11 mouse cellular contexts compared by ENCODE assay signal in genomic region chr9:121333559-121333958, GRCm38 (mm10). TPM values are rescaled to one million over a fixed set of nuclear protein-coding genes. Genes with fewer than 3 reads are reported as not detected.
DNase-seq lines count a peak whose midpoint lies in the region; ATAC-seq and TF ChIP-seq lines count a peak whose summit lies in the region.
"Had no signal": no experiment of that assay in that cellular context is flagged by ENCODE, and none has a peak within 500 bp of the region (broad histone marks: within the 10 kb centered on the region; RNA-seq: fewer than 3 reads in every experiment).

No protein-coding gene starts in this region.

- DNase-seq in layer of hippocampus, adult 2 months (ENCODE audit: low spot score in 2 of 2): no peak
- DNase-seq in layer of hippocampus, adult 18-20 months (ENCODE audit: low spot score in 2 of 2): no peak
- DNase-seq in hindbrain, embryonic 14.5 days (ENCODE audit: low spot score): no peak
- no peak for DNase-seq in thymus, adult 2 months
- no peak for DNase-seq in B cell, adult 2 months
- no peak for DNase-seq in gastrocnemius, postnatal 14 days
- DNase-seq: liver; lung, postnatal 14 days had no signal

- no peak for TF ChIP-seq CTCF in layer of hippocampus, adult 2 months (conservative IDR thresholded peaks at IDR 0.05)
- TF ChIP-seq CTCF in thymus, adult 2 months (IDR thresholded peaks at IDR 0.05; ENCODE audit: borderline replicate concordance, control insufficient read depth, extremely low read depth, insufficient read depth, low read length, poor library complexity): no peak

- H3K4me3 ChIP-seq in layer of hippocampus, adult 2 months: no peak overlapping the region
- H3K4me3 ChIP-seq in forebrain, embryonic 12.5 days (replicated peaks): no peak overlapping the region
- no peak overlapping the region for H3K4me3 ChIP-seq in hindbrain, embryonic 14.5 days (replicated peaks; ENCODE audit: low read length)
- no peak overlapping the region for H3K4me3 ChIP-seq in neural tube, embryonic 14.5 days (ENCODE audit: low read depth, low read length)
- no peak overlapping the region for H3K4me3 ChIP-seq in thymus, adult 2 months (ENCODE audit: control insufficient read depth, insufficient read depth, low read length)

- WGBS in forebrain, embryonic 12.5 days: 70% methylated on average over 5 of the region's 5 CpGs
- 65% methylated on average over 5 of the region's 5 CpGs for WGBS in hindbrain, embryonic 14.5 days
- 79% methylated on average over 5 of the region's 5 CpGs for WGBS in neural tube, embryonic 14.5 days
- 94% methylated on average over 5 of the region's 5 CpGs for WGBS in thymus, adult 2 months

- no peaks in the 10 kb centered on the region for H3K9me3 ChIP-seq in forebrain, embryonic 12.5 days
- H3K9me3 ChIP-seq in hindbrain, embryonic 14.5 days (ENCODE audit: control insufficient read depth, low read length): no peaks in the 10 kb centered on the region
- H3K9me3 ChIP-seq in neural tube, embryonic 14.5 days (ENCODE audit: control insufficient read depth, low read length): no peaks in the 10 kb centered on the region

- ATAC-seq in forebrain, embryonic 12.5 days (ENCODE audit: low FRiP score): no peak
- ATAC-seq in hindbrain, embryonic 14.5 days (ENCODE audit: low FRiP score): no peak
- ATAC-seq in neural tube, embryonic 14.5 days (ENCODE audit: low read depth): no peak
- ATAC-seq: activated CD4-positive, CD25-positive, alpha-beta regulatory T cell, adult 4 months had no signal

- no peak overlapping the region for H3K4me2 ChIP-seq in forebrain, embryonic 12.5 days
- no peak overlapping the region for H3K4me2 ChIP-seq in hindbrain, embryonic 14.5 days (replicated peaks)
- H3K4me2 ChIP-seq in neural tube, embryonic 14.5 days (ENCODE audit: low read depth, low read length): no peak overlapping the region

- no peak for TF ChIP-seq POLR2A in thymus, adult 2 months (IDR thresholded peaks at IDR 0.05; ENCODE audit: control insufficient read depth, extremely low read depth, insufficient read depth, low read length, poor library complexity)

- no peaks in the 10 kb centered on the region for H3K27me3 ChIP-seq in forebrain, embryonic 12.5 days
- H3K27me3 ChIP-seq in hindbrain, embryonic 14.5 days (ENCODE audit: control insufficient read depth, insufficient read depth, low read length): no peaks in the 10 kb centered on the region
- H3K27me3 ChIP-seq in neural tube, embryonic 14.5 days (ENCODE audit: control insufficient read depth, insufficient read depth, low read length): no peaks in the 10 kb centered on the region
- no peaks in the 10 kb centered on the region for H3K27me3 ChIP-seq in thymus, adult 2 months (ENCODE audit: control insufficient read depth, insufficient read depth, low read length)

- H3K36me3 ChIP-seq in forebrain, embryonic 12.5 days (replicated peaks): peaks cover 2% of the 10 kb centered on the region; the same call in 1 of the 2 replicates
- no peaks in the 10 kb centered on the region for H3K36me3 ChIP-seq in hindbrain, embryonic 14.5 days (replicated peaks; ENCODE audit: control insufficient read depth, insufficient read depth)
- H3K36me3 ChIP-seq in neural tube, embryonic 14.5 days (ENCODE audit: control insufficient read depth, insufficient read depth, low read length): no peaks in the 10 kb centered on the region
- H3K36me3 ChIP-seq in thymus, adult 2 months (ENCODE audit: control insufficient read depth, insufficient read depth, low read length): no peaks in the 10 kb centered on the region

- H3K9ac ChIP-seq in forebrain, embryonic 12.5 days: no peak overlapping the region
- no peak overlapping the region for H3K9ac ChIP-seq in hindbrain, embryonic 14.5 days
- no peak overlapping the region for H3K9ac ChIP-seq in neural tube, embryonic 14.5 days (replicated peaks; ENCODE audit: low read depth, low read length)

- peak overlapping the region; percentile 81 for H3K27ac ChIP-seq in layer of hippocampus, adult 2 months
- peak overlapping the region; percentile 97 for H3K27ac ChIP-seq in forebrain, embryonic 12.5 days
- peak overlapping the region; percentile 86 for H3K27ac ChIP-seq in hindbrain, embryonic 14.5 days
- peak overlapping the region; percentile 78 for H3K27ac ChIP-seq in neural tube, embryonic 14.5 days (ENCODE audit: low read depth, low read length)
- no peak overlapping the region for H3K27ac ChIP-seq in thymus, adult 2 months (ENCODE audit: control insufficient read depth, insufficient read depth, low read length)

- peaks cover 86% of the 10 kb centered on the region for H3K4me1 ChIP-seq in forebrain, embryonic 12.5 days
- H3K4me1 ChIP-seq in hindbrain, embryonic 14.5 days (replicated peaks; ENCODE audit: control insufficient read depth, insufficient read depth, low read length): peaks cover 50% of the 10 kb centered on the region
- peaks cover 27% of the 10 kb centered on the region for H3K4me1 ChIP-seq in neural tube, embryonic 14.5 days (ENCODE audit: control insufficient read depth, insufficient read depth, low read length)
- H3K4me1 ChIP-seq in thymus, adult 2 months (replicated peaks; ENCODE audit: control insufficient read depth, insufficient read depth, low read length): peaks cover 52% of the 10 kb centered on the region

- intact Hi-C loops in gastrocnemius, postnatal 14 days (cut with DNase I; ENCODE audit: low total_unique reads): no loop called here

RNA-seq across cellular contexts. Expression of gene Trak1, which starts 36.3 kb away (rescaled TPM):
- total RNA-seq in layer of hippocampus, adult 2 months (2021): 100 to 1,000 TPM; 255 to 260 TPM
- total RNA-seq in layer of hippocampus, adult 18-20 months (2021): 100 to 1,000 TPM; 228 to 237 TPM
- 41.2 and 45.3 TPM in 2 replicates for polyA plus RNA-seq in forebrain, embryonic 12.5 days (2016; fragmentation: Nextera tagmentation; extraction: Ambion mirVana)
- polyA plus RNA-seq in hindbrain, embryonic 14.5 days (2014; fragmentation: Nextera tagmentation; extraction: Ambion mirVana): 63.0 and 65.9 TPM in 2 replicates
- 58.6 and 60.0 TPM in 2 replicates for polyA plus RNA-seq in neural tube, embryonic 14.5 days (2014; fragmentation: Nextera tagmentation; extraction: Ambion mirVana)
- polyA plus RNA-seq in thymus, adult 2 months (2012; rRNA removed): 96.5 and 103 TPM in 2 replicates
- 100 to 1,000 TPM; 167 to 178 TPM for total RNA-seq in gastrocnemius, postnatal 14 days (2021)

RNA-seq across cellular contexts. Expression of gene Ulk4, which starts 56.6 kb away (rescaled TPM):
- 1 to 10 TPM; 9.5 to 9.9 TPM for total RNA-seq in layer of hippocampus, adult 2 months (2021)
- 1 to 10 TPM; 7.7 to 8.3 TPM for total RNA-seq in layer of hippocampus, adult 18-20 months (2021)
- polyA plus RNA-seq in forebrain, embryonic 12.5 days (2016; fragmentation: Nextera tagmentation; extraction: Ambion mirVana): 179 and 182 TPM in 2 replicates
- 50.0 and 65.6 TPM in 2 replicates for polyA plus RNA-seq in hindbrain, embryonic 14.5 days (2014; fragmentation: Nextera tagmentation; extraction: Ambion mirVana)
- 65.5 and 86.7 TPM in 2 replicates for polyA plus RNA-seq in neural tube, embryonic 14.5 days (2014; fragmentation: Nextera tagmentation; extraction: Ambion mirVana)
- 1.4 and 2.9 TPM in 2 replicates for polyA plus RNA-seq in thymus, adult 2 months (2012; rRNA removed)
- total RNA-seq in gastrocnemius, postnatal 14 days (2021): under 1 TPM; 0.31 to 0.41 TPM

Comparison
In these comparisons a context has a peak if more than half of its experiments do, and no peak if none do; other contexts are left out.
1. RNA of gene Ulk4, which starts 56.6 kb away (polyA plus RNA-seq): 179 to 182 TPM in forebrain, embryonic 12.5 days, 50.0 to 65.6 TPM in hindbrain, embryonic 14.5 days and 65.5 to 86.7 TPM in neural tube, embryonic 14.5 days; 1.4 to 2.9 TPM in thymus, adult 2 months; every median in the first group is over 10 times any median in the second.